Mouse (Mus musculus): ENCODE measurements at regions not wholly inside any gene's neighbourhood (a gene's known extent, or its start where the extent isn't known, plus 50 kb on each side); places are given as distances from the start of the nearest gene placed in this dataset.
"Not testable (repeated sequence)": the region's sequence is repeated elsewhere in the genome, so short reads cannot be mapped to it uniquely, and the experiment has no call there.

GRCm38 (mm10) chr8:88064414-88065110, 54.0 kb upstream of the Cnep1r1 start:
- peak; percentile 38 to 42 for DNase-seq (ENCODE audit: low spot score in 2 of 2)

- not testable (repeated sequence) for DNase-seq (ENCODE audit: low spot score in 2 of 2)
Measured at GRCm38 (mm10) chr8:88059107-88059506, 59.5 kb upstream of the Cnep1r1 start.

- DNase-seq (ENCODE audit: low spot score in 2 of 2): no peak
Measured at GRCm38 (mm10) chr8:88057686-88058234, 60.8 kb upstream of the Cnep1r1 start.

- no peak for DNase-seq (ENCODE audit: low spot score in 2 of 2)
Measured at GRCm38 (mm10) chr8:88050651-88051050, 67.9 kb upstream of the Cnep1r1 start.

- no peak for DNase-seq (ENCODE audit: low spot score in 2 of 2)
Measured at GRCm38 (mm10) chr8:88049091-88049490, 69.5 kb upstream of the Cnep1r1 start.

- DNase-seq (ENCODE audit: low spot score in 2 of 2): no peak
Measured at GRCm38 (mm10) chr8:88045995-88046394, 72.6 kb upstream of the Cnep1r1 start.

- DNase-seq (ENCODE audit: low spot score in 2 of 2): no peak
Measured at GRCm38 (mm10) chr8:88039286-88039685, 79.3 kb upstream of the Cnep1r1 start.

GRCm38 (mm10) chr8:88037994-88038393, 78.6 kb upstream of the Zfp423 start:
- no peak for DNase-seq (ENCODE audit: low spot score in 2 of 2)

GRCm38 (mm10) chr8:88033054-88033453, 73.7 kb upstream of the Zfp423 start:
- DNase-seq (ENCODE audit: low spot score in 2 of 2): no peak

GRCm38 (mm10) chr8:88024496-88024895, 65.1 kb upstream of the Zfp423 start:
- no peak for DNase-seq (ENCODE audit: low spot score in 2 of 2)

GRCm38 (mm10) chr8:88023423-88023822, 64.0 kb upstream of the Zfp423 start:
- peak; percentile 35 to 40 for DNase-seq (ENCODE audit: low spot score in 2 of 2)

GRCm38 (mm10) chr8:88022776-88023385, 63.5 kb upstream of the Zfp423 start:
- no peak for DNase-seq (ENCODE audit: low spot score in 2 of 2)

GRCm38 (mm10) chr8:88019243-88020115, 60.1 kb upstream of the Zfp423 start:
- DNase-seq (ENCODE audit: low spot score in 2 of 2): no peak

- no peak for DNase-seq (ENCODE audit: low spot score in 2 of 2)
Measured at GRCm38 (mm10) chr8:88018494-88018893, 59.1 kb upstream of the Zfp423 start.

- no peak for DNase-seq (ENCODE audit: low spot score in 2 of 2)
Measured at GRCm38 (mm10) chr8:88012177-88012825, 52.9 kb upstream of the Zfp423 start.

GRCm38 (mm10) chr8:88010566-88010965, 51.2 kb upstream of the Zfp423 start:
- DNase-seq (ENCODE audit: low spot score in 2 of 2): peak; percentile 13 to 28

GRCm38 (mm10) chr8:88009878-88010277, 50.5 kb upstream of the Zfp423 start:
- no peak for DNase-seq (ENCODE audit: low spot score in 2 of 2)

Measured in right cerebral cortex, adult 2 months (tissue).